Mouse (Mus musculus) right cerebral cortex, adult 18-20 months (tissue): ENCODE data around the gene Vmn1r239-ps.
"Not testable (repeated sequence)": the region's sequence is repeated elsewhere in the genome, so short reads cannot be mapped to it uniquely, and the experiment has no call there.

Source experiments
- DNase-seq: peaks from one replicate; pipeline ENCODE4 v3.0.0; 2022; ENCODE audit warnings: mixed read lengths

Vmn1r239-ps gene

DNA sequence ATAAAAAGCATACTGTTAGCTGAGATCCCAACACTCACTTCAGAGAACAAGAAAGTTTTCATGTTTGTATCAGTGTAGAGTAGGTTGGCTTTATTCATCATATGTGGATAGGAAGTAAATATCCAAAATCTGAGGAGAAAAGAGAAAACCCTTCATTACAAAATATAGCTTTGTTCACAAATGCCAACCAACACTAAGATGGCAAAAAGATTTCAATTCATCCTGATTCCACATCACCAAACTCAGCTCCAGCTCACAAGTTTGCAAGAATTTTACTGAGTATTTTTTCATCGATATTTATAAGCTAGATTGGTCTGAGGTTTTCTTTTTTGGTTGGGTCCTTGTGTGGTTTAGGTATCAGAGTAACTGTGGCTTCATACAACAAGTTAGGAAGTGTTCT is at the start of gene Vmn1r239-ps:
Gene Vmn1r239-ps, minus strand, starts transcription at position 101 of the 400 bp plus-strand sequence.
- DNase-seq, result not testable (repeated sequence)

DNA sequence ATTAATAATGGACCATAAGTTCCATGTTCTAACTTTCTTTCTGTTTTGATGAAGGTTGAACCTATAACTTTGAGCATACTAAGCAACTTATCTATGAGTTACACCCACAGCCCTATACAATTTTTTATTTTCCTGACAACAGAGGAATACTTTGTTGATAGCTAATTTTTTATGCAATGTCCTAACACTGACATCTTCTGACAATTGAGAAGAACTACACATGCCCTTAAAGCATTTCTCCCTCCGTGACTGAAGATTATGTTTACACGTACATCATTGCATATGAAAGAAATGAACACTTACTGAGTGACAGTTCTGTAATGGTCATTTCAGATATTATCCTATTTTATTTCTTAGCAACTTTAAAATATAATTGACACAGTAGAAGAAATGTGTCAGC is 36.0 kb upstream of the Vmn1r239-ps start:
- DNase-seq, result no peak

DNA sequence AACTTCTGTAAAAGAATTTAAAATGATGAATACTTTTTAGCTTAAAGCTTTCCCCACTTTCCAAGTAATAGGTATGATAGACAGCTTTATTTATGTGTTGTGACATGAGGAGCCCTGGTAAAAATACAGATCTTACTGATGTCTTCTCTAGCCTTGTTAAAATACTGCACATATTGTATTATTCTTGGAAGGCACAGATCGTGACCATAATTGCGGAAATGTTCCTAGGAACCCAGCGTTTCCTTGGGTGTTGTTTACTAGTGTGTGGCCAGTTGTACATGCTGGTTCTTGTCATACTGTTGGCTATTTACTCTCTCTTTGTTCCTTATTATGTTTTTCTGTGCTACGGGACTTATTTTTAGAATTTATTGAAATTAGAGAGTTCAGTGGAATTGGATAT is 10.1 kb downstream of the Vmn1r239-ps start:
- no peak for DNase-seq

DNA sequence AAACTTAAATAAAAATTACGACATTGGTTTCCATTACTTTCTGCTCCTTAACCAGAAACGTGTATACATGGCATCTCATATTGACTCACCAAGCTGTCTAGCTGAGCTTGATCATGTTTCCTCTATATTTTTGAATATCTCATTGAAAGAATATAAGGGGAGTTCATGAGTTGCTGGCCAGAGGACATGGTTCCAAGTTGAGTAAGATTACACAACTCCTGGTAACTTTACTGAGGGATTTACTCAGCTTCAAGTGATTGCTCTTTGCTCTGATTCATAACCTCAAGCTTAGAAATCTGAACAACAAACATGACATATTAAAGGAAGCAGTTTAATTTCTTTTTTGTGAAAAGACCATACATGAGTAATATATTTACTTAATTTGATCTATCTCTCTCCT is 18.1 kb downstream of the Vmn1r239-ps start:
- DNase-seq, result no peak

DNA sequence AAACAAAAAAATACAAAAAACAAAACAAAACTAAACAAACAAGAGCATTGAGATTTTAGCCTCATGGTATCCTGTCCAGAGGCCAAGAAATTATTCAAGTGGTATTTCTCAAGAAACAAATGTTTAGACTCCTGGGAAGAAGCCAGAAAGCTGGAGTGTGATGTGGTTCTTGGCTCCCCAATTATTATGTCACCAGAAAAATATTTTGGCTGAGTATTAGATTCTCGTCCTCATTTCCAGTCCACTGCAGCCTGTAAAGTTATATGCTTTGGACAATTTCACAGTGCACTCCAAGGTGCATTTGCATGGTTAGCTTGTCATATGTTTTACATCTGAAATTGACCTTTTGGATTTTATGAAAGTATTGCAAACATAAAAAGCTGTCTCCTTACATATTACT is 23.8 kb downstream of the Vmn1r239-ps start:
- DNase-seq, result no peak

DNA sequence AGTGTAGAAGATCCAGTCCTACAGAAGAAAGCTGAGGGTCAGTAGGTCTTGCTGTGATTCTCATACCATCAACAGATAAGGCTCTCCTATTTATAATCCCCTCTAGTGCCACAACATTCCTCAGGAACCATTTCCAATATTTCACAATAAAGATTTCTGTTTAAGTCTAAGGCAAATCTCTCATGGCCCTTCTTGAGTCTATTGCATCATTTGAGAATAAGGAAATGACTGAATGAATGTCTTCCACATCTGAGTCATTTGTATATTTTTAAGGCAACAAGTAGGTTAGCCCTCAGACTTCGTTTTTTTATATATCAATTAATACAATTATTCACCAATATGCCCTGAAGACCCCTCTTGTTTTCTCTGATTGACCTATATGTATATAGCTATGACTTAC is 24.4 kb downstream of the Vmn1r239-ps start, which contains the start of gene Il13ra2:
Gene Il13ra2, minus strand, starts transcription at position 64 of the 400 bp plus-strand sequence.
- no peak for DNase-seq
